Mouse (Mus musculus): ENCODE measurements around the gene Atp11a.
A peak's percentile ranks its signal among the peaks of the same experiment; 100 is the strongest.

Atp11a gene

DNA sequence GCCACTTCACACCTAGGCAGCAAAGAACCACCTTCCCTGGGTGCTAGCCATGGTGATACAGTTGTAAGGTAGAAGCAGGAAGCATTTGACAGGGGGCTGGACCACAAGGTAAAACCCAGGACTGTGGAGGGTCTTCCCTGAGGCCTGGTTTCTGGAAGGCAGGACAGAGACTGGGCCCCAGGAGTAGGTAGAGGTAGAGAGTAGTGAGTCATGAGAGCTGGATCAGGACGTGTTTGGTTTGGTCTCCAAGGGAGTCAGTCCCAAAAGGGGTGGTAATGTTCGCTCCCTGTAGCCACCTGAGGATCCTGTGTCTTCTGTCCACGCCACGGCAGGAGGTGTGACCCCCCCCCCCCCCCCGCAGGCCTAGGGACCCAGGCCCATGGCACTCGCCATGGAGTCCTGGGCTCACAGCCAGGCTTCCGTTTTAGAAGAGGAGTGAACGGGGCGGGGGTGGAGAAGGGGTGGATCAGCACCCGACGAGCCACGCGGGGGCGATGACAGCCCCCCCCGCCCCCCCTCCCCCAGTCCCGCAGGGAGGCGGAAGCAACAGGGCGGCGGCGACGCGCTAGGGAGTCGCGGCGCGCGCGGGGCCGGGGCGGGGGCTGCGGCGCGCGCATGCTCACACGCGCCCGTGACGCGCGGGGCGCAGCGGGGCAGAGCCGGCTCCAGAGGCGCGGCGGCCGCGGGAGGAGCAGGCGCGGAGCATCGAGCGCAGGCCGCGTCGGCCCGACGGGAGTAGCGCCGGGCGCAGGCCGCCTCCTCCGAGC, at the start of gene Atp11a:
Atp11a (plus strand) TSS at position 624 of the 767 bp plus-strand sequence.
- peak; percentile 81 for DNase-seq

- no peak for DNase-seq
Measured at GRCm38 (mm10) chr8:12711623-12712022, 45.2 kb upstream of the Atp11a start.

- no peak for DNase-seq
Measured at GRCm38 (mm10) chr8:12715861-12716585, 40.8 kb upstream of the Atp11a start.

DNA sequence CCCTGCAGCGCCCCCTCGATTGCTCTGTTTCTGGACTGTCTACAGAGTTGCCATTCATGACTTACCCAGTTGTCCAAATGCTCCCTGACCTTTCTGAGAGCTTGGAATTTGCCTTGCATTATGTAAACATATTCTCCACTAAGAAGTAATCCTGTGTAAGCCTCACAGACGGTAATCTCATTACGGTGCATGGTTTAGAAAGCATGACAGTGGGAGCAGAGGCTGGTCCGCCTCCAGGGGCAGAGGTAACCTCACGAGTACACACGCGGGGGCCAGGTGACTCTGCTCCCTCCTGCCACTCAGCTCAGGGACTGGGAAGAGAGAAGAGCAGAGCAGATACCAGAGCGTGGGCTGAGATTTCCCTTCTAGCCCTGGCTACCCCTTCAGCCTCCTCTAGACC, 37.7 kb upstream of the Atp11a start:
- no peak for DNase-seq

DNA sequence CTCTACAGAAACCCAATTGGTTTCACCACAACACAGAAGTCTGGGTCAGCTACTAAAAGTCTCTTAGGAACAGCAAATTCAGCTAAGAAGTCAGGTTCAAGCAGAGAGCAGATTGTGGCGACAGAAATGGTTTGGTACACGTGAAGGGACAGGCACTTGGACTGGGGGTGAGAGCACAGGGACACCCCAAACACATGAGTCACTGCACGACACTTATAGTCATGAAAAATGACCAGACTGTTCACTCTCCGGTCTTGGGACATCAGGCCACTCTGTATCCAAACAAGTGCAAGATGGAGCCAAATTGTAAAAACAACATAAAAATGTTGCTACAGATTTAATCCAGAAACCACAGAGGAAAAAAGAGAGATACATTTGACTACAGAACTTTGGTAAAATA, 28.2 kb upstream of the Atp11a start:
- no peak for DNase-seq

GRCm38 (mm10) chr8:12730780-12731179, 26.0 kb upstream of the Atp11a start:
- DNase-seq: no peak

- no peak for DNase-seq
Measured at GRCm38 (mm10) chr8:12732431-12732830, 24.4 kb upstream of the Atp11a start.

DNA sequence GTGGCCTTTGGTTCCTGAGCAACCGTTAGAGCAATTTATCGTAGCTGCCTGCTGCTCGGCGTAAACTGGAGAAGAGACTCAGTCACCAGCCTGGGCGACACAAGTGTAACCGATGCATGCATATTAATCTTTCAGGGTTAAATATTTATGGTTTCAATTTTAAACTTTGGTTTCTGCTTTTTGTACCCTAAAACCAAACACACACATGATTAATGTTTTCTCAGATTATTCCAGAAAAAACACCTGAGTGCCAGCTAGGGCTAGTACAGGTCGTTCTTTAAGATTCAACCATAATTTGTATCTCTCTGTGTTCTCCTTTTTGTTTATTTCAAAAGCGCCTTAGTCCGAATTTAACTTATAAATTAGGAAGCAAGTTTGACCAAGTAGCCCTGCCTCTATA, 17.7 kb upstream of the Atp11a start:
- DNase-seq: no peak

DNA sequence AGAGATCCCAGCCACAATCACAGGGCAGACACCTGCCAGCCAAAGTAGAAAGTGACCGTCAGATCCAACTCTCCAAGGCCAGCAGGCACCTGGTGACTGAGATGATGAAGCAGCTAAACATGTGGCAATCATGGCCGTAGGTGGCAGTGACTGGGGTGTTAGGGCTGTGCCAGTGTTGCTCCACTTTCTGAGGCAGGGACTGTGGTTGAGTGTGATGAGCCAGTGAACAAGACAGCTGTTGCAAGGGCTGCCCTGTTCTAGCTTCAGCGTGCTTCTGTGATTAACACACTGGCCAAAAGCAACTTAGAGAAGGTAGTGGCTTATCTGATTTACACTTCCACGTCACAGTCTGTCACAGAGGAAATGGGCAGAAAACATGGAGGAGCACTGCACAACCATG, 13.4 kb upstream of the Atp11a start:
- DNase-seq: no peak

DNA sequence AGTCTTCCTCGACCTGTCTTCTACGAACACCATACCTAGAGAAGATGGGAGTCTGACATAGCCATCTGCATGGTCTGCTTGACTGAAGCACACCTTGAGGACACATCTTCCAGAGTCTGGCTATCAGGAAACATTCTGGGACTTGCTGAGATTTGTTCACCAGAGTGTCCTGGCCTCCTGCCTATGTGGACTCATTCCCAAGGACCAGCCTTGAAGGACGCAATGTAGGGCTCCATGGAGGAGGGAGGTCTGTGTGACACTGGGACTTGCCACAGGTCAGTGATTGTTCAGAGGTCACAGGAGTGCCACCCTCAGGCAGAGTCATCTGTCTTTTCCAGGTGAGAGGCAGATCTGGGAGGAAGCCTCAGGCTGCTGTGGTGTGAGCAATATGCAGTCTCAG, 8.6 kb upstream of the Atp11a start:
- no peak for DNase-seq

DNA sequence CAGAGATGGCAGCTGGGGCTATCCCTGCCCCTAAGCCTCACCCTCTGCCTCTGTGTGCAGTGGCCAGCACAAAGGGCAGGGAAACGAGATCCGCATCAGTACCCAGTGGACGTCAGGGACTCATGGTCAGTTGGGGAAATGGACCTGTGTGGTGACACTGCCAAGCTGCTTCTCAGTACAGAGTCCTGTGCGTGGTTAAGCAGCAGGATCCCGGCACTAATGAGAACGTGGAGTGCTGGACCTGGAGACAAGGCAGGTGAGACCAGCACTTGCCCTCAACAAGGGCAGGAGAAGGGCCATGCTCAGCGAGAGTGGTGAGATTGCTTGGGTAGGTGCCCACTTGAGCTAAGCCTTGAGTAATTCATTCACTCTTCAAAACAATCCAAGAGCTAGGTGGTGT, 7.7 kb upstream of the Atp11a start:
- no peak for DNase-seq

- DNase-seq: no peak
Measured at GRCm38 (mm10) chr8:12753054-12753453, 3.8 kb upstream of the Atp11a start.

DNA sequence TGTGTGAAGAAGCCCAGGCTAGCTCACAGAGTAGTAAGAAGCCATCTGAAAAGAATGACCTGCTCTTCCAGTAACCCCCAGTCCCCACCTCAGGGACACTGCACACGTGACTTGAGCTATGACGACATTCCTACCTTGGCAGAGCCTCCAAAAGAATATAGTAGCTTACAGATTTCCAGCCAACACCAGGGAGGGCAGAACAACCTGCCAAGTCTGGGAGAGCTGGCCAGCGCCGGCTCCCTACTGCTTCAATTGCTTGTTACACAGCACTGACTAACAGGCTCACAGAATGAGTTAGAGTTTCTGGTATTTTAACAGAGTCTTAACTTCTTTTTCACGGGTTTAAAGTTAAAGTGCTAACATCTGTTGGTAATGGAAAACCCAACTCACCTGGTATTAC, 2.7 kb upstream of the Atp11a start:
- no peak for DNase-seq

GRCm38 (mm10) chr8:12755312-12755711, 1.5 kb upstream of the Atp11a start:
- DNase-seq: peak; percentile 28

DNA sequence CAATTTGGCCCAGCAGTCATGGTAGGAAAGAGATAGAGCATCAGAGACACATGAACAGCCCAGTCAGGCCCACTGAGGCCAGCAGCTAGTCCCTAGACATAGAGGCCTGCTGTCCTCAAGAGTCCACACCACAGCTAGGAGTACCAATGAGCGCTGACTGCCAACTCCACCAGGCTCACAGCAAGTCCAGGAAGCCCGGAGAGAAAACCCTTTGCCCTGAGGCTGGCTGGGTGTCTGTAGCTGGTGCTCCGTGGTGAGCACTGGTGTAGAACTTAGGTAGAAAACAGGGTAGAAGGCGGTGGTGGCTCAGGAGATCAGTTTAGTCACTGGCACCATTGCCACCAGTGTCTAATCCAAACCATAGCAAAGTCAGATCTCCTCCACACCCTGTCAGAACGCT, 988 bp upstream of the Atp11a start:
- peak; percentile 7 for DNase-seq

DNA sequence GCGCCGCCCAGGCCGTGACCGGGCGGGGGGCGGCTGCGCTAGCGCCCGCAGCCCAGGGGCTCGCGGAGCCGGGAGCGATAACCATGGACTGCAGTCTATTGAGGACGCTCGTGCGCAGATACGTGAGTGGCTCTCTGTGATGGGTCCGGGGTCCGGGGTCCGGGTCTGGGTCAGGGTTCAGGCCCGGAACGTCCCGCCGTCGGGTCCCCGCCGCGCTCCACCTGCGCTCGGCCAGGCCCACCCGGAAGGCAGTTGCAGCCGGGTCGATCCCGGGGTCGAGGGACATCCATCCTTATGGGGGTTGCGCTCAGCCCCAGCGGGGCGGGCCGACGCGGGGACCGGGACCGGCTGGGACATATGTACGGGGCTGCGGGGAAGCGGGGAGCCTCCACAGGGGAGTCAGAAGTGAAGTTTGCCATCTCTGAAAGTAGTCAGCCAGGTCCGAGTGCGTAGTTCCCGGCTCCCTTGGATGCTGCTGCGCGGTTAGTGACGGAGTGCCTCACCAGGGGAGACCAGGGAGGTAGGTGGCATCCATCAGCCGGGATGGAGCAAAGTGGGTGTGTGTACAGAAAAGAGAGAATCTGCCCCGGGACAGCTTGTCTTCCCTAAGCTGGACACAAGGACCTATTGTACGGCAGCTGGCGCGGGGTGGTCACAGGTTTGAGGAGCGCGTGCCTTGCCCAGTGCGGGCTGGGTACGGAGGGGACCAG, 572 bp downstream of the Atp11a start:
- DNase-seq: peak; percentile 48

- DNase-seq: no peak
Measured at GRCm38 (mm10) chr8:12759963-12760362, 3.1 kb downstream of the Atp11a start.

DNA sequence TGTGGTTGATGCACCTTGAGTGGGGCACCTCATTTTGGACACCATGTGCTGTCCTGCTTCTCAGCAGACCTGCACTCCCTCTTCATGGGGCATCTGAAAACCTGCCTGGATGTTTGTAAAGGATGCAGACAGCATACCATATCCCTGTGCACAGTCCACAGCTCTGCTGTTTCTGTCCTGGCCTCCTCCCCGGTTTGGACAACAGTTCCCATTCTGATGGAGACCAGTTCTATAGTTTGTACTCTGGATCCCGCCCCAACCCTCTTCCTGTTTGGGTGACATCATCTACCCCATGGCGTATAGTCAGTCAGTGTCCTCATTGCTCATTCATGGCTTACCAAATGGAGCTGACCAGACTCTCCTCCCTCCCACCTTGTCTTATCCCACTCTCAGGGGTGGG, 5.1 kb downstream of the Atp11a start:
- DNase-seq: no peak

DNA sequence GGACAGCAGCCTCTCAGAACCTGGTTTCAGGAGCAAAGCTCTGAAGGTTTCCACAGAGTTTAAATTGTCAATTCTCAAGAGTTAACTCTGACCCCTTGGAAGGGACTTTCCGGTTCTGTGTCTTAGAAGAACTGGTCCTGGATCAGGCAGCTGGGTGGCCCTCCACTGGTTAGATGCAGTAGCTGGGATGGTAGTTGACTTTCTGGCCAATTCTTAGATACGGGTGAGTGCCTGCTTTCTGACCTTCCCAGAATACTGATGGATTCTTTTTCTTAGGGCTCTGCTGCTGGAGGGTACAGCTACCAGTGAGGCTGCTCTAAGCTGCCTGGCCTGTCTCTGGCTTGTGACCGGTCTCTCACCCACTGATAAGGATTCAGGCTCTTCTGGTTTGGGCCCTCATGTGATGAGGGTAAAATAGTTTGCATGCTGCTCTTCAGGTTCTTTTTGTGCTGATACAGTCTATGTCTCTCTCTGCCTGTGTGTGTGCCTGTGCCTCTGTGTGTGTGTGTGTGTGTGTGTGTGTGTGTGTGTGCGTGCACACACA, 6.8 kb downstream of the Atp11a start:
- no peak for DNase-seq

DNA sequence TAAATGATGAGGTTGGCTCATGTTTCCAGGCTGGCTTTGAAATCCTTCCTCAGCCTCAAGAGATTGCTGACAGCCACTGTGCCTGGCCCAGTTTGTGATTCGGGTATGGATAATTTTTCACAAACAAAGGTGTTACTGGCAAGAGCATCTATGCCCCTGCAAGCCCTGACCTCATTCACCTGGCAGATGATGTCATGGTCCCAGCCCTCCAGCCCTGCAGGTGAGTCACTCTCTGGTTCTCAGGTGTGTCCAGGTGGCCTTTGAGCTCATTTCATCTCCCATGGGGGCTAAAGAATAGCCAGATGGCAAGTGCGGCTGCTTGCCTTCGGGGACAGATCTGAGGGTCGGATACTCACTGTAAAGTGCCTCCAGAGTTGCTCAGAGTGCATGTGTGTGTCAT, 8.2 kb downstream of the Atp11a start:
- DNase-seq: no peak

- no peak for DNase-seq
Measured at GRCm38 (mm10) chr8:12767176-12767575, 10.4 kb downstream of the Atp11a start.

DNA sequence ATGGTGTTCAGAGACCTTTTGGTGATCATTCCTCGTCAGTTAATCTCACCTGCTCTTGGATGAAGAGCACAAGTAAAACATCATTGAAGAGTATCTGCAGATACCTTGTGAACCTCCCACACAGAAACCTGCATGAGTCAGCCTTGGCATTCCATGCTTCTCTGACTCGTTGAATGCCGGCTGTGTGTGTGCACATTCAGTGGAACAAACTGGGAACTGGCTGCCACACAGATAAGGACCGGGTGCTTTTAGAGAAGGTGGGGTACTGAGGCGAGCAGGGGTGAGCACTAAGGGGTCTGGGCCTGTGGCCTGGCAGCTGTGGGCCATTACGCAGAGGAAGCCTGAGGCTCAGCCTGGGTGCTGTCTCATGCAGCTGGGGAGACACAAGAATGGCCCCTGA, 11.9 kb downstream of the Atp11a start:
- no peak for DNase-seq

- no peak for DNase-seq
Measured at GRCm38 (mm10) chr8:12769296-12769695, 12.5 kb downstream of the Atp11a start.

DNA sequence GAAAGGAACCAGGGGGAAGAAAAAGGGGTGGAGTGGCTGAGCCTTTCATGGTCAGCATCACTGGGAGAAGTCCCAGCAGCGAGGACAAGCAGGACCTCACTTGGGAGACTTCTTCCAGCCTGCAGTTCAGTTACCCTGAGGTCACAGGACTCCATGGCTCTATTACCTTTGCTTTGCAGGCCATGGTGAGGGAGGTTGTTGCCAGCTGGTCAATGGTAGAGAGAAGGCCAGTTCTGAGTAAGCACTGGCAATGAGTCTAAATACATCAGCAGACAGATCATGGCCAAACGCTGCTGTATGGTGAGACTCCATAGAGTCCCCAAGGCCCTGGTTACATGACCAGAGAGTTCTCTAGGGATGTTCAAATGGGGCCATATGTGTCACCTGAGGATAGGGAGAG, 15.5 kb downstream of the Atp11a start:
- no peak for DNase-seq

All from thymus, postnatal 14 days (tissue).